Mouse (Mus musculus): ENCODE measurements around the gene Gm10322. TPM values are rescaled to one million over a fixed set of nuclear protein-coding genes. Genes with fewer than 3 reads are reported as not detected.
A peak's percentile ranks its signal among the peaks of the same experiment; 100 is the strongest.

Gene Gm10322
- polyA plus RNA-seq, 1 experiment, result 1.5 TPM

DNA sequence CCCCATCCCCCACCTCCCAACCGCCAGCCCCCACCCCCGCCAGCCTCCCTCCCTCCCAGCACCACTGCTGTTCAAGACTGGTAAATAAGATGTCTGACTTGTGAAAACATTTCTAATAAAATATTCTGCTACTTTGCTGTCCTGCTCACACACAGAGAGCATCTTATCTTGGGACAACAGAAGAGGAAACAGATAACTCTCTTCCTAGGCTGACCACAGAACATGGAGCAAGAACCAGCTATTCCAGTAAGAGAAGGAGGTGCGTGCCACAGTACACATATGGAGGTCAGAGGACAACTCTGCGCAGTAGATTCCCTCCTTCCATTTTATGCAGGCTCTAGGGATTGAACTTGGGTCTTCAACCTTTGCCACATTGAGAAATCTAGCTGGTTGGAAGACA is 44.6 kb upstream of the Gm10322 start:
- Histone ChIP-seq H3K36me3 (ENCODE audit: control insufficient read depth, insufficient read depth, low read length) (no peaks in the 10 kb centered on the region), H3K4me1 (replicated peaks; ENCODE audit: control insufficient read depth, insufficient read depth, low read length) (peaks cover 7% of the 10 kb centered on the region), H3K27ac (ENCODE audit: control insufficient read depth, insufficient read depth, low read length) (peak overlapping the region; percentile 32), H3K27me3 (ENCODE audit: control insufficient read depth, insufficient read depth, low read length) (no peaks in the 10 kb centered on the region), H3K4me3 (ENCODE audit: control insufficient read depth, insufficient read depth, low read length) (no peak overlapping the region)
- DNase-seq, result no peak
- WGBS, result 94% methylated on average over 4 of the region's 4 CpGs
- TF ChIP-seq POLR2A (IDR thresholded peaks at IDR 0.05; ENCODE audit: control insufficient read depth, extremely low read depth, insufficient read depth, low read length, poor library complexity) (no peak), CTCF (IDR thresholded peaks at IDR 0.05; ENCODE audit: borderline replicate concordance, control insufficient read depth, extremely low read depth, insufficient read depth, low read length, poor library complexity) (no peak)

DNA sequence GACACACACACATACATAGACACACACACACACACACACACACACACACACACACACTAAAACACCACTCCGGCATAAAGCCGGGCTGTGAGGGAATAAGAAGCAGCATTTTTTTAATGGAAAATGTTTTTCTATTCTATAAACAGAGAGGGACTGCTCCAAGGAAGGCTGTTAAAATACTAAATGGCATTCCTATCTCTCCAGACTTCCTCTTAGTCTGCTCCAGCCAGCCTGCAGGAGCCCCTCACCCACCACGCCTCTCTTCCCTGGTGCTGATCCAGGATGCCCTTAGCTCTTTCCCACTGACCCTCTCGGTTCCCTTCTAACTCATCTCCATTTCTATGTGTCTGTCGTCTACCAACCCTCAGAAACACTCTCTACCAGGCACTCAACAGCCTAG is 43.9 kb upstream of the Gm10322 start:
- Histone ChIP-seq H3K4me1 (replicated peaks; ENCODE audit: control insufficient read depth, insufficient read depth, low read length) (peaks cover 7% of the 10 kb centered on the region), H3K36me3 (ENCODE audit: control insufficient read depth, insufficient read depth, low read length) (no peaks in the 10 kb centered on the region), H3K27ac (ENCODE audit: control insufficient read depth, insufficient read depth, low read length) (no peak overlapping the region; the same call in 1 of the 2 replicates), H3K27me3 (ENCODE audit: control insufficient read depth, insufficient read depth, low read length) (no peaks in the 10 kb centered on the region), H3K4me3 (ENCODE audit: control insufficient read depth, insufficient read depth, low read length) (no peak overlapping the region)
- TF ChIP-seq CTCF (IDR thresholded peaks at IDR 0.05; ENCODE audit: borderline replicate concordance, control insufficient read depth, extremely low read depth, insufficient read depth, low read length, poor library complexity), result no peak
- 93% methylated on average over 5 of the region's 5 CpGs for WGBS
- no peak for DNase-seq

DNA sequence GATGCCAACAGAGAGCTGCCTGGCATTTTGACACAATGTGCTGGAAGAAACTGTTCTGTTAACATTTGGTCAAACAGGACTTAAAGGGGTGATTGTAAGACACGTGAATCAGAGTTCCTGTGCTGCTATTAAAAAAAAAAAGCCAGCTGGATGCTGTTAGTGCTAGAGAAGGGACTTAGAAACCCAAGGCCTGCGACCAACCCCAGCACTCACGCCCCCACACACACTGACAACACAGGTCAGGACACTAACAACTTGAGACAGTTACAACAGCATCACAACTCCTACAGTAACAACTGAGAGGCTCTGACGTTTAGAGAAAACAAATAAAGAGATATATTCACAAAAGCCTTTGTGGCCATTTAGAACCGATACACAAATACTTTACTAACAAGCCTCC is 39.6 kb upstream of the Gm10322 start:
- no peak for DNase-seq
- H3K36me3 ChIP-seq (ENCODE audit: control insufficient read depth, insufficient read depth, low read length), result no peaks in the 10 kb centered on the region
- TF ChIP-seq CTCF (IDR thresholded peaks at IDR 0.05; ENCODE audit: borderline replicate concordance, control insufficient read depth, extremely low read depth, insufficient read depth, low read length, poor library complexity), result no peak
- no peak for TF ChIP-seq POLR2A (IDR thresholded peaks at IDR 0.05; ENCODE audit: control insufficient read depth, extremely low read depth, insufficient read depth, low read length, poor library complexity)
- no peak overlapping the region for H3K27ac ChIP-seq (ENCODE audit: control insufficient read depth, insufficient read depth, low read length)
- peaks cover 4% of the 10 kb centered on the region for H3K4me1 ChIP-seq (replicated peaks; ENCODE audit: control insufficient read depth, insufficient read depth, low read length)
- WGBS, result 89% methylated on average over 5 of the region's 5 CpGs
- H3K27me3 ChIP-seq (ENCODE audit: control insufficient read depth, insufficient read depth, low read length), result no peaks in the 10 kb centered on the region
- H3K4me3 ChIP-seq (ENCODE audit: control insufficient read depth, insufficient read depth, low read length), result no peak overlapping the region

DNA sequence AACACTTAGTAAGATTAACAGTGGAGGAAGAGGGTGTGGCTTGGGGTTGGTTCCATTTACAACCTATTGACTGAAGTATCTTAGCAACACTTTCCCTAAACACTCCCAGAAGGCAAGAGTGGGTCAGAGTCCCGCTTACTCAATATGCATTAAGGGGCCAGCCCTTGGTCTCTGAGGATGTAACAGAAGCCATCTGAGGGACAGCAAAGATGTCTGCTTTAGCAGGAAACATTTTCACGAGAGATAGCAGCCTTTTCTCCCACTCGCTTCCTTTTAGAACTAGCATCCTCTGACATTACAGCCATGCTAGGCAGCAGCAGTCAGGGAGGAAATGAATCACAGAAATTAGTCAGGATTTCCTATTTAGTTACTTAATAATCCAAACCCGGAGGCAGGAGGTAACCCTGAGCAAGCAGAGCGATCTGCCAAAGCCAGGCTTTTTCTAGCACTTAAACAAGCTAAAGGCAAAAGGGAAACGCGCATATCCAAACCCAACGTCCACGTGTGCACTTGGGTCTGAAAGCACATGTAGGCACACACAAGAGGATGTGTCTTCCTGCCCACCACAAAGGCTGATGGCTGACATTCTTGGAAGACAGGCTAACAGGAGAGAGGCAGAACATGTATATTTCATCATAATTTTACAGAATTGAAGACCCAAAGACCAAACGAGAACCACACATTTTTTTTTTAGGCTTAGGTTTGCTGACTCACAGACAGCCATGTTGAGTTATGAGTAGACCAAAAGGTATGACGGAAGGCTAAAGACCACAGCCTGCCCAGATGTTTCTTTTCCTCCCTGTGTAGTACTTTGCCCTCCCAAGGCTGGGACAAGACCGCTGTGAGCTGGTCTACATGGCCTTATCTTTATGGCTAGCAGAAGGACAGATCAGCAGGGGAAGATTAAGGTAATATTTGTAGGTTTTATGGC is 37.7 kb upstream of the Gm10322 start:
- peak; percentile 13 for DNase-seq
- Histone ChIP-seq H3K27me3 (ENCODE audit: control insufficient read depth, insufficient read depth, low read length) (no peaks in the 10 kb centered on the region), H3K27ac (ENCODE audit: control insufficient read depth, insufficient read depth, low read length) (peak overlapping the region; percentile 13; the same call in 1 of the 2 replicates), H3K36me3 (ENCODE audit: control insufficient read depth, insufficient read depth, low read length) (no peaks in the 10 kb centered on the region), H3K4me3 (ENCODE audit: control insufficient read depth, insufficient read depth, low read length) (no peak overlapping the region), H3K4me1 (replicated peaks; ENCODE audit: control insufficient read depth, insufficient read depth, low read length) (peaks cover 4% of the 10 kb centered on the region)
- 17% methylated on average over 12 of the region's 12 CpGs for WGBS
- no peak for TF ChIP-seq CTCF (IDR thresholded peaks at IDR 0.05; ENCODE audit: borderline replicate concordance, control insufficient read depth, extremely low read depth, insufficient read depth, low read length, poor library complexity)

DNA sequence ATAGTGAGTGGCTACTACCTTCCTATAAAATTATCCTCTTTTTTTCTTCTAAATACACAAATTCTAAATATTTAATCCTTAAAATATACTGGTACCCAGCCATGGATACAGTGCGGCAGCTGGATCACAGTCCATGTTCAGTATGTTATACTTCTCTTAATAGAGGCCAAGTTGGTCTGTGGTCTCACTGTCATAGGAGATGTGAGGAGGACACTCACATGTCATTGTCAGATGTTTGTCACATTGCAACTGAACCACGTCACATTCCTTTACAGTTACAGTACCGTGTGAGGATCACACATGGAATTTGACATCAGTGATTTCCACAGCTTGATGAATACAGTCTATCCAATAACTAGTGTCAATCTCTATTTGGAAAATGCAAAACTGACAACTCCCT is 36.2 kb upstream of the Gm10322 start:
- H3K36me3 ChIP-seq (ENCODE audit: control insufficient read depth, insufficient read depth, low read length), result no peaks in the 10 kb centered on the region
- H3K27ac ChIP-seq (ENCODE audit: control insufficient read depth, insufficient read depth, low read length), result no peak overlapping the region
- H3K27me3 ChIP-seq (ENCODE audit: control insufficient read depth, insufficient read depth, low read length), result no peaks in the 10 kb centered on the region
- no peak for TF ChIP-seq POLR2A (IDR thresholded peaks at IDR 0.05; ENCODE audit: control insufficient read depth, extremely low read depth, insufficient read depth, low read length, poor library complexity)
- no peak overlapping the region for H3K4me3 ChIP-seq (ENCODE audit: control insufficient read depth, insufficient read depth, low read length)
- peaks cover 4% of the 10 kb centered on the region for H3K4me1 ChIP-seq (replicated peaks; ENCODE audit: control insufficient read depth, insufficient read depth, low read length)
- no peak for DNase-seq
- WGBS, result 96% methylated on average over 3 of the region's 3 CpGs

DNA sequence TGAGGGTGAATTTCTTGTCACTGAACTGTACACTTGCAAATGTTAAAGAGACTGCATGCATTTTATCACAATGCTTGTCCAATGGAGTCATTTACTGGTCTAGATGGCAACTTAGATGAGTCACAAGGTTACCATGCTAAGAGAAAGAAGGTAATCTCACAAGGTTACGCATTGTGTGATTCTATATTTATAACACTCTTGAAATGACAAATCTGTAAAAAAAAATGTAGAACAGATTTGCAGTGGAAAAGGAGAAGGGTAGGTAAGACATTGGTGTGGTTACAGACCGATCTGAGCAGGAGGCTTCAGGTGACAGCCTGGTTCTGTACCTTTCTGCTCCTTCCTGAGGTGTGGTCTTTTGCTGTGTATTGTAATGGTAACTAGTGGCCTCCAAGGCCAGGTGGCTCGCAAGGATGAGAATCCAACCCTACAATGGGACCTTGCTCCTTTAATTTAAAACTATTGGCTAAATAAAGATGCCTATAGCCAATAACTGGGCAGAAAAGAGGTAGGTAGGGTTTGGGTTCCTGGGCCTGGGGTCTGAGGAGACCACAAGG is 35.2 kb upstream of the Gm10322 start:
- H3K4me1 ChIP-seq (replicated peaks; ENCODE audit: control insufficient read depth, insufficient read depth, low read length), result peaks cover 4% of the 10 kb centered on the region
- WGBS, result 97% methylated on average over 3 of the region's 3 CpGs
- no peaks in the 10 kb centered on the region for H3K27me3 ChIP-seq (ENCODE audit: control insufficient read depth, insufficient read depth, low read length)
- DNase-seq, result no peak
- no peak overlapping the region for H3K27ac ChIP-seq (ENCODE audit: control insufficient read depth, insufficient read depth, low read length)
- H3K36me3 ChIP-seq (ENCODE audit: control insufficient read depth, insufficient read depth, low read length), result no peaks in the 10 kb centered on the region
- TF ChIP-seq CTCF (IDR thresholded peaks at IDR 0.05; ENCODE audit: borderline replicate concordance, control insufficient read depth, extremely low read depth, insufficient read depth, low read length, poor library complexity) (no peak), POLR2A (IDR thresholded peaks at IDR 0.05; ENCODE audit: control insufficient read depth, extremely low read depth, insufficient read depth, low read length, poor library complexity) (no peak)
- H3K4me3 ChIP-seq (ENCODE audit: control insufficient read depth, insufficient read depth, low read length), result no peak overlapping the region

All from thymus, adult 2 months (tissue).